Mouse (Mus musculus) hindbrain, embryonic 15.5 days (tissue): ENCODE data around the gene Pnkp. TPM values are rescaled to one million over a fixed set of nuclear protein-coding genes. Genes with fewer than 3 reads are reported as not detected.

Experiments used
- ATAC-seq: fragments of 200-750 bp; cut with Nextera tagmentation; 2 replicates; pipeline ENCODE4 v1.8.0; 2017; ENCODE audit warnings: low read depth, moderate number of reproducible peaks, moderate TSS enrichment; ENCODE audit not compliant: low FRiP score
- H3K27ac ChIP-seq: fragments of 300-500 bp; sonication (generic); replicated peaks from 2 replicates; pipeline ENCODE4 v1.5.1; 2015; ENCODE audit warnings: mild to moderate bottlenecking, inconsistent platforms
- H3K27me3 ChIP-seq: fragments of 300-500 bp; sonication (generic); 2 replicates; pipeline ENCODE4 v1.6.1; 2015; ENCODE audit warnings: control low read depth, inconsistent platforms
- H3K36me3 ChIP-seq: fragments of 300-500 bp; sonication (generic); 2 replicates; pipeline ENCODE4 v1.6.1; 2015; ENCODE audit warnings: control low read depth, inconsistent platforms
- H3K4me1 ChIP-seq: fragments of 300-500 bp; sonication (generic); replicated peaks from 2 replicates; pipeline ENCODE4 v1.6.1; 2015; ENCODE audit warnings: control low read depth, inconsistent platforms
- H3K4me2 ChIP-seq: fragments of 300-500 bp; sonication (generic); 2 replicates; pipeline ENCODE4 v1.6.1; 2015; ENCODE audit warnings: moderate library complexity, mild to moderate bottlenecking, inconsistent platforms
- H3K4me3 ChIP-seq: fragments of 300-500 bp; sonication (generic); 2 replicates; pipeline ENCODE4 v1.5.1; 2015; ENCODE audit warnings: mild to moderate bottlenecking, inconsistent platforms
- H3K9ac ChIP-seq: fragments of 300-500 bp; sonication (generic); 2 replicates; pipeline ENCODE4 v1.6.1; 2015; ENCODE audit warnings: inconsistent platforms
- H3K9me3 ChIP-seq: fragments of 300-500 bp; sonication (generic); 2 replicates; pipeline ENCODE4 v1.6.1; 2016; ENCODE audit warnings: control low read depth, inconsistent platforms
- WGBS: fragments of 180-500 bp; shearing (Covaris S2); methylation state at CpG from one replicate; pipeline ENCODE4 v1.1.7; 2015; 5-methylcytosine and 5-hydroxymethylcytosine counted together
- polyA plus RNA-seq: library from polyadenylated mRNA; unstranded; fragments of >200 nt; fragmentation: Nextera tagmentation; extraction: Ambion mirVana; gene quantifications from 2 replicates; pipeline ENCODE4 v1.2.1, GENCODE M21; 2015

Gene Pnkp
- polyA plus RNA-seq, 1 experiment from 2014 or later, result 30.6 TPM

- Histone ChIP-seq H3K4me3 (peak within 1 kb of the TSS; percentile 81), H3K4me2 (peak within 1 kb of the TSS; percentile 86), H3K27me3 (no peaks in the 10 kb centered on the region), H3K27ac (peak within 1 kb of the TSS; percentile 99), H3K9me3 (no peaks in the 10 kb centered on the region), H3K9ac (peak within 1 kb of the TSS; percentile 84), H3K36me3 (peaks cover 26% of the 10 kb centered on the region), H3K4me1 (peaks cover 39% of the 10 kb centered on the region)
- WGBS, result under 1% methylated on average over 54 of the region's 54 CpGs
- ATAC-seq, result peak; percentile 91
Measured at GRCm38 (mm10) chr7:44848561-44849415, 8.2 kb upstream of the Pnkp start, which contains the start of the genes Akt1s1 and Tbc1d17. Gene Akt1s1 (plus strand): TSS chr7:44848991. Gene Tbc1d17 (minus strand): TSS chr7:44849079.

DNA sequence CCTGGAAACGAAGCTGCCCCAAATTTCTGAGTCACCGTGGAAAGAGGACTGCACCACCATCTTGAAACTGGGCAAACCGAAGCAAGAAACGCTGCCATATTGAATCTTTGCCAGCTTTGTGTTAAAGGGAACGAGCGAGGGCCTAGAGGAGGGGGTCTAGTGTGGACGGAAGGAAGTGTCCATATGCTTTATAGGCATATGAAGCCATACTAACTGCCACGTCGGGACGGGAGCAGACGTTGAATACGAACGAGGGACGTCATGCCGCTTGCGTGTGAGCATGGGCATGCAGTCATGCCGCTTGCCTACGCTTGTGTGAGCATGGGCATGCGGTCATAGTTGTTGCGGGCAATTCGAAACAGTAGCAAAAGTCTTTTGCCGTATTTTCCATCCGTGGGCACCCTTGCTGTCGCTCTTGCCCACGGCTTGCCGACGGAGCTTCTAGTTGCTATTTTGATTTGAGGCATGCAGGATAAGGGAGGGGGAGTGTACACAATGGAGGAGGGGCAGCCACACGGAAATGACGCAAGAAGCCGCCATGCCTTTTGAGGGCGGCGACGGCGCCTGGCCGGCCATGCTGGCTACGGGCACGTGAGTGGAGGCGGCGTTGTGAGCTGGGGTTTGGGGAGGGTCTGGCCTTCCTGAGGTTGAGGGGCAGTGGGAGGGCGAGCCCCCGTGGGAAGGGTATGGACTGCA is 7.4 kb upstream of the Pnkp start:
- peak overlapping the region; percentile 86 for H3K4me2 ChIP-seq
- peak overlapping the region; percentile 84 for H3K9ac ChIP-seq
- under 1% methylated on average over 41 of the region's 41 CpGs for WGBS
- peak overlapping the region; percentile 99 for H3K27ac ChIP-seq
- peak; percentile 79 for ATAC-seq
- H3K9me3 ChIP-seq, result no peaks in the 10 kb centered on the region
- H3K27me3 ChIP-seq, result no peaks in the 10 kb centered on the region
- H3K4me3 ChIP-seq, result peak overlapping the region; percentile 81
- H3K4me1 ChIP-seq, result peaks cover 46% of the 10 kb centered on the region
- peaks cover 18% of the 10 kb centered on the region for H3K36me3 ChIP-seq

GRCm38 (mm10) chr7:44850146-44850545 is 6.8 kb upstream of the Pnkp start:
- H3K9ac ChIP-seq, result peak overlapping the region; percentile 84
- peak overlapping the region; percentile 99 for H3K27ac ChIP-seq
- under 1% methylated on average over 33 of the region's 33 CpGs for WGBS
- peak overlapping the region; percentile 81 for H3K4me3 ChIP-seq
- no peaks in the 10 kb centered on the region for H3K27me3 ChIP-seq
- H3K9me3 ChIP-seq, result no peaks in the 10 kb centered on the region
- peak; percentile 36 for ATAC-seq
- peak overlapping the region; percentile 86 for H3K4me2 ChIP-seq
- H3K36me3 ChIP-seq, result peaks cover 12% of the 10 kb centered on the region
- peaks cover 52% of the 10 kb centered on the region for H3K4me1 ChIP-seq

GRCm38 (mm10) chr7:44850789-44851624 is 5.9 kb upstream of the Pnkp start:
- Histone ChIP-seq H3K27me3 (no peaks in the 10 kb centered on the region), H3K36me3 (peaks cover 4% of the 10 kb centered on the region), H3K4me3 (peak overlapping the region; percentile 81), H3K4me1 (peaks cover 55% of the 10 kb centered on the region), H3K9me3 (no peaks in the 10 kb centered on the region), H3K27ac (peak overlapping the region; percentile 99), H3K9ac (peak overlapping the region; percentile 84), H3K4me2 (peak overlapping the region; percentile 86)
- 80% methylated on average over 8 of the region's 8 CpGs for WGBS
- ATAC-seq, result no peak

DNA sequence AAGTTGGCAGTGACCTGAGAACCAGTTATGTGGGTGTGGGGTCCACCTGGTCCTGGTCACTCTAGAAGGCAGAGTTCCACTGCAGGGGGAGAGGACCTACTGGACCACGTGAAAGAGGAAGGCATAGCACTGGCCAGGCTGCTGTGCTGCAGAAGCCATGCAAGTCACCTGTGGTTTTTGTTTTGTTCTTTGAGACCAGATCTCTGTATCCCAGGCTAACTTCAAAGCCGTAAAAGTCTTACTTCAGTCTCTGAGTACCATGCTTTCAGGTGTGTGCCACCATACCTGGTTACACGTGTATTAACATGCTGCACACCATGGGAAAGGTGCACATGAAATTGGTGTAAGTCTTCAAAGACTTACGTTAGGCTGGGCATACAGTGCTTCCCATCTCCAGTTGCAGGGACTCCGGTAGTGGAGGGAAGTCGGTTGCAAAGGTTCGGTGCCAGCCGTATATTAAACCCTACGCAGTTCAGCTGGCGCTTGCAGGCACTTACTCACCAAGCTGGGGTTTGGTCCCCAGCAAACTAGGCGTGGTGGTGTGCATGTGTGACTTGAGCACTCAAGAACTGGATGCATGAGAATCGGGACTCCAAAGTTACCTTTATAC is 5.2 kb upstream of the Pnkp start:
- no peak overlapping the region for H3K27ac ChIP-seq
- ATAC-seq, result no peak
- H3K27me3 ChIP-seq, result no peaks in the 10 kb centered on the region
- no peaks in the 10 kb centered on the region for H3K9me3 ChIP-seq
- 0 out of 2 replicates have a peak overlapping the region, but pooled peaks have one; percentile 86 for H3K4me2 ChIP-seq
- 97% methylated on average over 12 of the region's 12 CpGs for whole genome bisulfite sequencing
- no peak overlapping the region for H3K4me3 ChIP-seq
- no peaks in the 10 kb centered on the region for H3K36me3 ChIP-seq
- H3K9ac ChIP-seq, result no peak overlapping the region
- peaks cover 60% of the 10 kb centered on the region for H3K4me1 ChIP-seq

- H3K9ac ChIP-seq, result no peak overlapping the region
- no peak overlapping the region for H3K27ac ChIP-seq
- 92% methylated on average over 36 of the region's 36 CpGs for WGBS
- no peak overlapping the region for H3K4me3 ChIP-seq
- H3K9me3 ChIP-seq, result no peaks in the 10 kb centered on the region
- H3K4me2 ChIP-seq, result no peak overlapping the region
- no peaks in the 10 kb centered on the region for H3K36me3 ChIP-seq
- no peaks in the 10 kb centered on the region for H3K27me3 ChIP-seq
- H3K4me1 ChIP-seq, result peaks cover 56% of the 10 kb centered on the region
- ATAC-seq, result no peak
Measured at GRCm38 (mm10) chr7:44852259-44853027, 4.5 kb upstream of the Pnkp start.

- H3K27ac ChIP-seq, result no peak overlapping the region
- ATAC-seq, result no peak
- H3K27me3 ChIP-seq, result no peaks in the 10 kb centered on the region
- WGBS, result 96% methylated on average over 2 of the region's 2 CpGs
- H3K36me3 ChIP-seq, result no peaks in the 10 kb centered on the region
- H3K9ac ChIP-seq, result no peak overlapping the region
- H3K4me3 ChIP-seq, result no peak overlapping the region
- H3K9me3 ChIP-seq, result no peaks in the 10 kb centered on the region
- peak overlapping the region; percentile 58; the same call in 1 of the 2 replicates for H3K4me2 ChIP-seq
- peaks cover 56% of the 10 kb centered on the region for H3K4me1 ChIP-seq
Measured at GRCm38 (mm10) chr7:44853065-44853464, 3.9 kb upstream of the Pnkp start.

DNA sequence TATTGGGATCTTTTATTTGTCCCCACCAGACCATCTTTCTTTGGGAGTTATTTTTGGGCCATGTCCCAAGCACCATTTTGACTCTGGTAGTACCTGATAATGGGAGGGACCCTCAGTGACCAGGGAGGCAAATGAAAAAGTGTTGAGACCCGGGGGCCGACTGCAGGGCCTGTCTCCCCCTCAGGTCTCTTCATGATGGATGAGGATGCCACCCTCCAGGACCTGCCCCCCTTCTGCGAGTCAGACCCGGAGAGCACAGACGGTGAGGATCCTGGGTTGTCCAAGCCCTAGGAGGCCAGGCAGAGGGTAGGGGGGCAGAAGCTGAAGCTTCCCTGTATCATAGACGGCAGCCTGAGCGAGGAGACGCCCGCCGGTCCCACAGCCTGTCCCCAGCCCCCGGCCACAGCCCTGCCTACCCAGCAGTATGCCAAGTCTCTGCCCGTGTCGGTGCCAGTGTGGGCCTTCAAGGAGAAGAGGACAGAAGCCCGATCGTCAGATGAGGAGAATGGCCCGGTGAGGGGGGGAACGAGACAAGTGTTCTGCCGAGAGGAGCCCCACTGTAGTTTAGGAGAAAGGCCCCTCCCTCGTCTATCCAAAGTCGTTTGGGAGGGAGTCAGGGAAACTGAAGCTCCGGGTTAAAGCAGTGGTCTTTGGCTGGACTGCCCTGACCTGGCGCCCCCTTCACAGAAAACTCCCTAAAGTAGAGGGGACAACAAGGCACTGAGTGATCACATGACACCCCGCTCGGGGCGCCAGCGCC is 3.2 kb upstream of the Pnkp start:
- peaks cover 62% of the 10 kb centered on the region for H3K4me1 ChIP-seq
- WGBS, result 25% methylated on average over 26 of the region's 26 CpGs

DNA sequence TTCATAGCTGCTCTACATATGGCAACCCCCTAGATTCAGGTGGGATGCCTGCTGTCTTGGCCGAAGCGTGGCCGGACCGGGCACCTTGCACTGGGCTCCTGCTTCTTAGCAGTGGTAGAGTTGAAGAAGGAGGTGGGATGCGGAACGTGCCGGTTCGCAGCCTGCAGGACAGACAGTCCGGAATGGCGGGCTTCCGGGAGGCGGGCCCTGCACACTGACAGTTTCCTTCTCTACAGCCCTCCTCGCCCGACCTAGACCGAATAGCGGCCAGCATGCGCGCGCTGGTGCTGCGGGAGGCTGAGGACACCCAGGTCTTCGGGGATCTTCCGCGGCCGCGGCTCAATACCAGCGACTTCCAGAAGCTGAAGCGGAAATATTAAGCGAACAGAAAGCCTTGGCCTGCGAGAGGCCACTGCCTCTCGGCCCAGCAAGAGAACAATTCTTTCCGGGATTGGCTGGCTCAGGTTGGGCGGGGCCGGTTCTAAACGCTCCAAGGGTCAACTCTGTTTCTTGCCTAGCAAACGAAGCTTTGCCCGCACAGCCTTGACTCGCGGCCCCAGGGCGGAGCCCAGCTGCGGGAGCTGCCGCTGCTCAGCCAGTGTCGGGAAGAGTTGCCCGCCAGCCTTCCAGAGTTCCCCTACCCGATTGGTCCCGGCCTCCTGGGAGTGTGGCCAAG is 2.4 kb upstream of the Pnkp start:
- Histone ChIP-seq H3K4me3 (peak overlapping the region; percentile 35), H3K27me3 (no peaks in the 10 kb centered on the region), H3K9me3 (no peaks in the 10 kb centered on the region), H3K27ac (peak overlapping the region; percentile 87), H3K36me3 (no peaks in the 10 kb centered on the region), H3K9ac (peak overlapping the region; percentile 44), H3K4me1 (peaks cover 63% of the 10 kb centered on the region), H3K4me2 (peak overlapping the region; percentile 58)
- ATAC-seq, result no peak
- 3% methylated on average over 45 of the region's 45 CpGs for WGBS

More for the DNA sequence above, 3.2 kb upstream of the Pnkp start:
- Histone ChIP-seq H3K4me2 (peak overlapping the region; percentile 58), H3K9ac (peak overlapping the region; percentile 44), H3K27ac (peak overlapping the region; percentile 87), H3K9me3 (no peaks in the 10 kb centered on the region), H3K36me3 (no peaks in the 10 kb centered on the region), H3K4me3 (peak overlapping the region; percentile 35), H3K27me3 (no peaks in the 10 kb centered on the region)
- ATAC-seq, result no peak

DNA sequence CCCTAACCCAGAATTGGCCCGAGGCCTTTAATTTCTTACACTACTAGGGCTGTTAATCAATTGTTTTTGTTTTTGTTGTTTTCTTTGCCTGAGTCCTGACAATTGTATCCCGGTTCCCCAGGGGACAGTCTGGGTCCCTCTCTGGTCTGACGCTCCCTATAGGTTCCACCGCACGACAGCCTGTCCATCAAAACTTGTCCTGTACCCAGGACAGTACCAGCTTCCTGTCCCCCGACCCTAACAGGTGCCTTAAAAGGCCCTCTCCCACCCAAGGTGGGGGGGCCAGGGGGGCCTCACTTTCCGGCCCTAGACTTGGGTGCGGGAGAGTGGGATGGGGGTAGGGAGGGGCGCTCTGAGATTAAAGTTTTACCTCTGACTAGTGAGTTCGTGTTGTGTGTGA is 1.9 kb upstream of the Pnkp start:
- peaks cover 67% of the 10 kb centered on the region for H3K4me1 ChIP-seq
- peak overlapping the region; percentile 87 for H3K27ac ChIP-seq
- ATAC-seq, result no peak
- no peaks in the 10 kb centered on the region for H3K27me3 ChIP-seq
- H3K4me2 ChIP-seq, result peak overlapping the region; percentile 58
- no peaks in the 10 kb centered on the region for H3K9me3 ChIP-seq
- no peaks in the 10 kb centered on the region for H3K36me3 ChIP-seq
- WGBS, result 37% methylated on average over 10 of the region's 10 CpGs
- peak overlapping the region; percentile 35 for H3K4me3 ChIP-seq
- H3K9ac ChIP-seq, result peak overlapping the region; percentile 44
